Mouse (Mus musculus) embryonic facial prominence, embryonic 13.5 days (tissue): ENCODE data around the gene Srrm4. TPM values are rescaled to one million over a fixed set of nuclear protein-coding genes. Genes with fewer than 3 reads are reported as not detected.

Experiments
- ATAC-seq: fragments of 200-750 bp; cut with Nextera tagmentation; 2 replicates; pipeline ENCODE4 v1.8.0; 2017; ENCODE audit warnings: low read depth; ENCODE audit not compliant: insufficient number of reproducible peaks, insufficient read depth, low FRiP score, low TSS enrichment
- H3K27ac ChIP-seq: fragments of 300-500 bp; sonication (generic); 2 replicates; pipeline ENCODE4 v1.5.1; 2015; ENCODE audit warnings: moderate library complexity, mild to moderate bottlenecking, inconsistent platforms
- H3K27me3 ChIP-seq: fragments of 300-500 bp; sonication (generic); 2 replicates; pipeline ENCODE4 v1.6.1; 2015; ENCODE audit warnings: mild to moderate bottlenecking, inconsistent platforms
- H3K36me3 ChIP-seq: fragments of 300-500 bp; sonication (generic); 2 replicates; pipeline ENCODE4 v1.6.1; 2015; ENCODE audit warnings: mild to moderate bottlenecking, inconsistent platforms
- H3K4me1 ChIP-seq: fragments of 300-500 bp; sonication (generic); 2 replicates; pipeline ENCODE4 v1.6.1; 2015; ENCODE audit warnings: inconsistent platforms
- H3K4me2 ChIP-seq: fragments of 300-500 bp; sonication (generic); 2 replicates; pipeline ENCODE4 v1.6.1; 2015; ENCODE audit warnings: moderate library complexity, mild to moderate bottlenecking, inconsistent platforms
- H3K4me3 ChIP-seq: fragments of 300-500 bp; sonication (generic); 2 replicates; pipeline ENCODE4 v1.5.1; 2015; ENCODE audit warnings: mild to moderate bottlenecking, inconsistent platforms
- H3K9ac ChIP-seq: fragments of 300-500 bp; sonication (generic); 2 replicates; pipeline ENCODE4 v1.6.1; 2015; ENCODE audit warnings: mild to moderate bottlenecking, inconsistent platforms
- H3K9me3 ChIP-seq: fragments of 300-500 bp; sonication (generic); 2 replicates; pipeline ENCODE4 v1.6.1; 2016; ENCODE audit warnings: inconsistent platforms
- WGBS: fragments of 180-500 bp; shearing (Covaris S2); methylation state at CpG from one replicate; pipeline ENCODE4 v1.1.7; 2015; ENCODE audit warnings: mixed read lengths; 5-methylcytosine and 5-hydroxymethylcytosine counted together
- polyA plus RNA-seq: library from polyadenylated mRNA; unstranded; fragments of >200 nt; fragmentation: Nextera tagmentation; extraction: Ambion mirVana; gene quantifications from 2 replicates; pipeline ENCODE4 v1.2.1, GENCODE M21; 2015

The Srrm4 gene
- polyA plus RNA-seq, 1 experiment from 2014 or later: 0.51 TPM

- no peaks in the 10 kb centered on the region for H3K9me3 ChIP-seq
- H3K4me1 ChIP-seq: peaks cover 8% of the 10 kb centered on the region; the same call in 1 of the 2 replicates
- no peak for ATAC-seq
- no peak overlapping the region for H3K4me2 ChIP-seq
- WGBS: 55% methylated on average over 7 of the region's 7 CpGs
- H3K9ac ChIP-seq: no peak overlapping the region
- no peaks in the 10 kb centered on the region for H3K36me3 ChIP-seq
- H3K27ac ChIP-seq: no peak overlapping the region
- no peak overlapping the region for H3K4me3 ChIP-seq
- H3K27me3 ChIP-seq: peaks cover 10% of the 10 kb centered on the region
Measured at GRCm38 (mm10) chr5:116570566-116570965, 21.1 kb downstream of the Srrm4 start.

GRCm38 (mm10) chr5:116569629-116570028, 22.0 kb downstream of the Srrm4 start:
- Histone ChIP-seq H3K9ac (no peak overlapping the region), H3K4me1 (peaks cover 8% of the 10 kb centered on the region; the same call in 1 of the 2 replicates), H3K27me3 (peaks cover 10% of the 10 kb centered on the region), H3K4me2 (no peak overlapping the region), H3K36me3 (no peaks in the 10 kb centered on the region), H3K27ac (no peak overlapping the region), H3K9me3 (no peaks in the 10 kb centered on the region), H3K4me3 (no peak overlapping the region)
- 2% methylated on average over 9 of the region's 9 CpGs for WGBS
- ATAC-seq: no peak

GRCm38 (mm10) chr5:116568050-116568449, 23.6 kb downstream of the Srrm4 start:
- H3K9ac ChIP-seq: no peak overlapping the region
- no peak for ATAC-seq
- H3K4me1 ChIP-seq: 0 out of 2 replicates have a peak, but pooled peaks cover 4% of the 10 kb centered on the region
- WGBS: 83% methylated on average over 2 of the region's 2 CpGs
- H3K27me3 ChIP-seq: peaks cover 10% of the 10 kb centered on the region
- no peak overlapping the region for H3K27ac ChIP-seq
- H3K9me3 ChIP-seq: no peaks in the 10 kb centered on the region
- no peaks in the 10 kb centered on the region for H3K36me3 ChIP-seq
- no peak overlapping the region for H3K4me2 ChIP-seq
- no peak overlapping the region for H3K4me3 ChIP-seq

- no peak overlapping the region for H3K4me2 ChIP-seq
- peaks cover 10% of the 10 kb centered on the region for H3K27me3 ChIP-seq
- H3K27ac ChIP-seq: no peak overlapping the region
- ATAC-seq: no peak
- H3K9me3 ChIP-seq: no peaks in the 10 kb centered on the region
- no peaks in the 10 kb centered on the region for H3K36me3 ChIP-seq
- WGBS: 93% methylated on average over 8 of the region's 8 CpGs
- no peak overlapping the region for H3K4me3 ChIP-seq
- no peak overlapping the region for H3K9ac ChIP-seq
- H3K4me1 ChIP-seq: 0 out of 2 replicates have a peak, but pooled peaks cover 4% of the 10 kb centered on the region
Measured at GRCm38 (mm10) chr5:116567298-116567697, 24.3 kb downstream of the Srrm4 start.

GRCm38 (mm10) chr5:116566385-116567045, 25.1 kb downstream of the Srrm4 start:
- Histone ChIP-seq H3K4me2 (no peak overlapping the region), H3K9ac (no peak overlapping the region), H3K4me1 (0 out of 2 replicates have a peak, but pooled peaks cover 4% of the 10 kb centered on the region), H3K4me3 (no peak overlapping the region), H3K27me3 (peaks cover 10% of the 10 kb centered on the region), H3K9me3 (no peaks in the 10 kb centered on the region), H3K27ac (no peak overlapping the region), H3K36me3 (no peaks in the 10 kb centered on the region)
- ATAC-seq: no peak
- WGBS: 61% methylated on average over 14 of the region's 14 CpGs

- Histone ChIP-seq H3K36me3 (no peaks in the 10 kb centered on the region), H3K9me3 (no peaks in the 10 kb centered on the region), H3K27ac (no peak overlapping the region), H3K9ac (no peak overlapping the region), H3K4me2 (no peak overlapping the region), H3K27me3 (peaks cover 2% of the 10 kb centered on the region), H3K4me3 (no peak overlapping the region), H3K4me1 (0 out of 2 replicates have a peak, but pooled peaks cover 4% of the 10 kb centered on the region)
- ATAC-seq: no peak
- WGBS: 86% methylated on average over 9 of the region's 9 CpGs
Measured at GRCm38 (mm10) chr5:116565573-116565972, 26.0 kb downstream of the Srrm4 start.

GRCm38 (mm10) chr5:116564391-116564790, 27.2 kb downstream of the Srrm4 start:
- Histone ChIP-seq H3K27ac (no peak overlapping the region), H3K36me3 (no peaks in the 10 kb centered on the region), H3K4me2 (no peak overlapping the region), H3K4me1 (no peaks in the 10 kb centered on the region), H3K9me3 (no peaks in the 10 kb centered on the region), H3K9ac (no peak overlapping the region), H3K27me3 (no peaks in the 10 kb centered on the region), H3K4me3 (no peak overlapping the region)
- WGBS: 71% methylated on average over 3 of the region's 3 CpGs
- no peak for ATAC-seq

- Histone ChIP-seq H3K27me3 (no peaks in the 10 kb centered on the region), H3K4me3 (no peak overlapping the region), H3K9me3 (no peaks in the 10 kb centered on the region), H3K9ac (no peak overlapping the region), H3K27ac (no peak overlapping the region), H3K4me1 (no peaks in the 10 kb centered on the region), H3K4me2 (no peak overlapping the region), H3K36me3 (no peaks in the 10 kb centered on the region)
- ATAC-seq: no peak
- 67% methylated on average over 6 of the region's 6 CpGs for WGBS
Measured at GRCm38 (mm10) chr5:116563713-116564112, 27.9 kb downstream of the Srrm4 start.

- 76% methylated on average over 7 of the region's 7 CpGs for WGBS
- Histone ChIP-seq H3K9ac (no peak overlapping the region), H3K36me3 (no peaks in the 10 kb centered on the region), H3K9me3 (no peaks in the 10 kb centered on the region), H3K27ac (no peak overlapping the region), H3K4me3 (no peak overlapping the region), H3K27me3 (no peaks in the 10 kb centered on the region), H3K4me1 (no peaks in the 10 kb centered on the region), H3K4me2 (no peak overlapping the region)
- no peak for ATAC-seq
Measured at GRCm38 (mm10) chr5:116559091-116559490, 32.5 kb downstream of the Srrm4 start.

GRCm38 (mm10) chr5:116556614-116557013, 35.0 kb downstream of the Srrm4 start:
- Histone ChIP-seq H3K4me2 (no peak overlapping the region), H3K27me3 (no peaks in the 10 kb centered on the region), H3K4me1 (no peaks in the 10 kb centered on the region), H3K9me3 (no peaks in the 10 kb centered on the region), H3K9ac (no peak overlapping the region), H3K27ac (no peak overlapping the region), H3K36me3 (no peaks in the 10 kb centered on the region), H3K4me3 (no peak overlapping the region)
- 48% methylated on average over 8 of the region's 8 CpGs for WGBS
- no peak for ATAC-seq

GRCm38 (mm10) chr5:116553868-116554267, 37.7 kb downstream of the Srrm4 start:
- H3K9ac ChIP-seq: no peak overlapping the region
- no peak overlapping the region for H3K27ac ChIP-seq
- H3K4me3 ChIP-seq: no peak overlapping the region
- no peak overlapping the region for H3K4me2 ChIP-seq
- WGBS: 9% methylated on average over 5 of the region's 5 CpGs
- ATAC-seq: no peak
- 0 out of 2 replicates have a peak, but pooled peaks cover 3% of the 10 kb centered on the region for H3K9me3 ChIP-seq
- no peaks in the 10 kb centered on the region for H3K4me1 ChIP-seq
- H3K27me3 ChIP-seq: no peaks in the 10 kb centered on the region
- H3K36me3 ChIP-seq: no peaks in the 10 kb centered on the region

GRCm38 (mm10) chr5:116553106-116553505, 38.5 kb downstream of the Srrm4 start:
- no peak overlapping the region for H3K9ac ChIP-seq
- ATAC-seq: no peak
- H3K4me1 ChIP-seq: no peaks in the 10 kb centered on the region
- WGBS: 46% methylated on average over 2 of the region's 2 CpGs
- H3K27me3 ChIP-seq: no peaks in the 10 kb centered on the region
- no peak overlapping the region for H3K4me2 ChIP-seq
- 0 out of 2 replicates have a peak, but pooled peaks cover 3% of the 10 kb centered on the region for H3K9me3 ChIP-seq
- H3K4me3 ChIP-seq: no peak overlapping the region
- no peak overlapping the region for H3K27ac ChIP-seq
- no peaks in the 10 kb centered on the region for H3K36me3 ChIP-seq
